Mouse (Mus musculus) bone marrow macrophage, adult 2 months (primary cell): ENCODE measurements around the gene a.

ENCODE experiments used
- CTCF ChIP-seq: IDR thresholded peaks from 2 replicates; pipeline ENCODE4 v1.5.1; 2012; ENCODE audit warnings: low read depth, mild to moderate bottlenecking, low read length, moderate library complexity
- POLR2A ChIP-seq: IDR thresholded peaks from 2 replicates; pipeline ENCODE4 v1.6.1; 2012; ENCODE audit warnings: mild to moderate bottlenecking, low read depth, low read length, borderline replicate concordance

DNA sequence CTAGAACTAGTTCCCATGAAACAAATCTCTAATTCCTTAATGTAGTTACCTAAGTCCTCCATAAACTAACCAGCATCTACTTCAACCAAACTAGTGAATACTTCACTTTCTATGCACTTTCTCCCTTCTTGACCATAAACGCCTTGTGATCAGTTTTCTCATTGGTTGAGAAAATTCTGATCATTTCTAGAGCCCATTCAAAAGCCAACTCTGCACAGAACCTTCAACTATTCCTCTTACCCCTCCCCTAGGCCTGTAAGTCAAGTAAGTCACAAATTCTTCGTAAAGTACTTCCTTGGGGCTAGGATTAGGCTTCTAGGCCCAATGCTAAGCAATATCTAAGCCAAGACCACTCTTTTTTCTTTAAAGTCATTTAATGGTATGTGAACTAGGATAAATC, 100.4 kb downstream of the a start:
- TF ChIP-seq CTCF: no peak
- TF ChIP-seq POLR2A: no peak
